Mouse (Mus musculus) liver, adult 2 months (tissue): ENCODE measurements around the gene Vps72. TPM values are rescaled to one million over a fixed set of nuclear protein-coding genes. Genes with fewer than 3 reads are reported as not detected.

Experiments used
- DNase-seq: peaks from one replicate; pipeline ENCODE4 v3.0.0-alpha.2; 2011; ENCODE audit warnings: low read depth, low spot score; ENCODE audit errors: extremely low read depth
- H3K27ac ChIP-seq: fragments of 200-500 bp; replicated peaks from 2 replicates; pipeline ENCODE4 v1.5.1; 2012; ENCODE audit warnings: low read depth, mild to moderate bottlenecking, control low read depth, inconsistent platforms, low read length; ENCODE audit not compliant: insufficient read depth
- H3K27me3 ChIP-seq: fragments of 200-500 bp; 2 replicates; pipeline ENCODE4 v1.6.1; 2012; ENCODE audit warnings: mild to moderate bottlenecking, moderate library complexity, low read length, inconsistent platforms; ENCODE audit not compliant: control insufficient read depth, insufficient read depth
- H3K36me3 ChIP-seq: fragments of 200-500 bp; 2 replicates; pipeline ENCODE4 v1.6.1; 2012; ENCODE audit warnings: low read length, inconsistent platforms; ENCODE audit not compliant: control insufficient read depth, insufficient read depth
- H3K4me1 ChIP-seq: fragments of 200-500 bp; 2 replicates; pipeline ENCODE4 v1.6.1; 2011; ENCODE audit warnings: low read length; ENCODE audit not compliant: control insufficient read depth, insufficient read depth
- H3K4me3 ChIP-seq: fragments of 200-500 bp; 2 replicates; pipeline ENCODE4 v1.5.1; 2011; ENCODE audit warnings: low read depth, mild to moderate bottlenecking, control low read depth, low read length, moderate library complexity; ENCODE audit not compliant: insufficient read depth
- H3K79me2 ChIP-seq: fragments of 200-500 bp; 2 replicates; pipeline ENCODE4 v1.6.1; 2012; ENCODE audit warnings: inconsistent platforms, mild to moderate bottlenecking, low read length, moderate library complexity; ENCODE audit not compliant: control insufficient read depth, insufficient read depth
- H3K9ac ChIP-seq: fragments of 200-500 bp; 2 replicates; pipeline ENCODE4 v1.6.1; 2012; ENCODE audit warnings: low read depth, mild to moderate bottlenecking, control low read depth, inconsistent platforms, low read length
- CTCF ChIP-seq: fragments of 200-500 bp; IDR thresholded peaks from 2 replicates; pipeline ENCODE4 v1.5.1; 2011; ENCODE audit warnings: low read depth, low read length, control low read depth
- POLR2A ChIP-seq: fragments of 200-500 bp; IDR thresholded peaks from 2 replicates; pipeline ENCODE4 v1.6.1; 2011; ENCODE audit warnings: low read length, control low read depth; ENCODE audit not compliant: insufficient read depth; ENCODE audit errors: extremely low read depth
- WGBS: fragments of 180-500 bp; shearing (Covaris S2); methylation state at CpG from one replicate; pipeline ENCODE4 v1.1.7; 2018; 5-methylcytosine and 5-hydroxymethylcytosine counted together
- polyA plus RNA-seq: library from polyadenylated mRNA; depleted of rRNA; stranded (reverse); fragments of >200 nt; gene quantifications from 2 replicates; pipeline ENCODE4 v1.2.3, GENCODE M21; 2012; rRNA removed
- total RNA-seq: library from RNA; depleted of rRNA; stranded (reverse); fragments of >200 nt; gene quantifications from 2 replicates; pipeline ENCODE4 v1.2.3, GENCODE M21; 2014; rRNA removed

Vps72 gene
- total and polyA plus RNA-seq, 2 experiments: 9.9 to 27.4 TPM

GRCm38 (mm10) chr3:95164256-95164550, 53.4 kb downstream of the Vps72 start:
- 84% methylated on average over 4 of the region's 5 CpGs for WGBS
- H3K27me3 ChIP-seq: peaks cover 5% of the 10 kb centered on the region; the same call in 1 of the 2 replicates

DNA sequence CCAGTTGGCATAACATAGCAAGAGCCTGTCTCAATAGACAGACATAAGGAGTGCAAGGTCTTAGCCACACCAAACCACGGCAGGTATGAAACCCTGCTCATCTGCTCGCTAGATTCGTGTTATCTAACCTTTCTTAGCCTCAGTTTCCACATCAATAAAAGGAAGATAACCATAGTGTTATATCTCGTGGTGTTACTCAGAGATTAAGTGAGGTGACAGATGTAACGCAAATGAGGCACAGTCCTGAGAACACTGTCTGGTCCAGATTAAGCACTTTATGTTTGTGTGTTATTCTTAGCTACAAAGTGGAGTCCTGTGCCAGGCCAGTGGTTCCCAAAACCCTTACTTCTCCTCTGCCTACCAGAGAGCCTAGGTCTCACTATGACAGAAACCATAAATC, 54.0 kb downstream of the Vps72 start:
- peaks cover under 1% of the 10 kb centered on the region for H3K4me1 ChIP-seq
- no peak overlapping the region for H3K27ac ChIP-seq
- no peaks in the 10 kb centered on the region for H3K36me3 ChIP-seq
- peaks cover 5% of the 10 kb centered on the region; the same call in 1 of the 2 replicates for H3K27me3 ChIP-seq
- DNase-seq: no peak
- H3K4me3 ChIP-seq: no peak overlapping the region
- H3K79me2 ChIP-seq: no peaks in the 10 kb centered on the region
- no peak overlapping the region for H3K9ac ChIP-seq
- no peak for TF ChIP-seq CTCF
- TF ChIP-seq POLR2A: no peak
- WGBS: 77% methylated on average over 5 of the region's 5 CpGs

More at GRCm38 (mm10) chr3:95164256-95164550, 53.4 kb downstream of the Vps72 start:
- Histone ChIP-seq H3K36me3 (no peaks in the 10 kb centered on the region), H3K79me2 (no peaks in the 10 kb centered on the region), H3K4me1 (peaks cover 3% of the 10 kb centered on the region), H3K4me3 (no peak overlapping the region), H3K27ac (no peak overlapping the region), H3K9ac (no peak overlapping the region)
- no peak for DNase-seq
- TF ChIP-seq POLR2A (no peak), CTCF (no peak)

- H3K27me3 ChIP-seq: peaks cover 21% of the 10 kb centered on the region
- WGBS: 96% methylated on average over 10 of the region's 10 CpGs
- H3K79me2 ChIP-seq: no peaks in the 10 kb centered on the region
- TF ChIP-seq POLR2A (no peak), CTCF (no peak)
- no peak for DNase-seq
- H3K4me3 ChIP-seq: no peak overlapping the region
- peaks cover 3% of the 10 kb centered on the region; the same call in 1 of the 2 replicates for H3K4me1 ChIP-seq
- no peak overlapping the region for H3K27ac ChIP-seq
- H3K36me3 ChIP-seq: no peaks in the 10 kb centered on the region
- no peak overlapping the region for H3K9ac ChIP-seq
Measured at GRCm38 (mm10) chr3:95169996-95170395, 59.2 kb downstream of the Vps72 start.

- DNase-seq: peak; percentile 39
- WGBS: 45% methylated on average over 6 of the region's 6 CpGs
- Histone ChIP-seq H3K79me2 (no peaks in the 10 kb centered on the region), H3K9ac (no peak overlapping the region), H3K4me3 (no peak overlapping the region), H3K27ac (no peak overlapping the region), H3K4me1 (peaks cover 3% of the 10 kb centered on the region; the same call in 1 of the 2 replicates), H3K27me3 (peaks cover 21% of the 10 kb centered on the region), H3K36me3 (no peaks in the 10 kb centered on the region)
- no peak for TF ChIP-seq CTCF
- TF ChIP-seq POLR2A: no peak
Measured at GRCm38 (mm10) chr3:95171105-95171504, 60.3 kb downstream of the Vps72 start.

Other genes starting within 250 kb of the Vps72 start
- gene Psmb4, start 224.1 kb upstream of the Vps72 start, total RNA-seq: 246 and 264 TPM in 2 replicates
- gene Psmb4, start 224.1 kb upstream of the Vps72 start, polyA plus RNA-seq: 266 and 271 TPM in 2 replicates
- 631 and 642 TPM in 2 replicates for gene Selenbp1, start 178.0 kb upstream of the Vps72 start, total RNA-seq
- gene Selenbp1, start 178.0 kb upstream of the Vps72 start, polyA plus RNA-seq: 641 and 744 TPM in 2 replicates
- gene Rfx5, start 156.9 kb upstream of the Vps72 start, total RNA-seq: 6.4 and 7.0 TPM in 2 replicates
- gene Rfx5, start 156.9 kb upstream of the Vps72 start, polyA plus RNA-seq: 6.0 and 7.1 TPM in 2 replicates
- 26.5 and 30.8 TPM in 2 replicates for gene Pi4kb, start 136.3 kb upstream of the Vps72 start, total RNA-seq
- gene Pi4kb, start 136.3 kb upstream of the Vps72 start, polyA plus RNA-seq: 25.3 and 26.0 TPM in 2 replicates
- 2.1 and 3.2 TPM in 2 replicates for gene Zfp687, start 95.6 kb upstream of the Vps72 start, total RNA-seq
- gene Zfp687, start 95.6 kb upstream of the Vps72 start, polyA plus RNA-seq: 6.8 and 8.8 TPM in 2 replicates
- gene Psmd4, start 68.4 kb upstream of the Vps72 start, total RNA-seq: 140 and 156 TPM in 2 replicates
- 132 and 134 TPM in 2 replicates for gene Psmd4, start 68.4 kb upstream of the Vps72 start, polyA plus RNA-seq
- 4.5 and 5.6 TPM in 2 replicates for gene Pip5k1a, start 4.1 kb upstream of the Vps72 start, total RNA-seq
- gene Pip5k1a, start 4.1 kb upstream of the Vps72 start, polyA plus RNA-seq: 5.2 and 6.7 TPM in 2 replicates
- 0.65 TPM in 1 of 2 replicates, not detected in the other for gene Tmod4, start 13.5 kb downstream of the Vps72 start, total RNA-seq
- gene Tmod4, start 13.5 kb downstream of the Vps72 start, polyA plus RNA-seq: 0.25 TPM in 1 of 2 replicates, not detected in the other
- gene Scnm1, start 23.0 kb downstream of the Vps72 start, total RNA-seq: 12.6 and 13.3 TPM in 2 replicates
- gene Scnm1, start 23.0 kb downstream of the Vps72 start, polyA plus RNA-seq: 15.2 and 17.7 TPM in 2 replicates
- 7.0 and 7.9 TPM in 2 replicates for gene Lysmd1, start 23.1 kb downstream of the Vps72 start, total RNA-seq
- gene Lysmd1, start 23.1 kb downstream of the Vps72 start, polyA plus RNA-seq: 6.1 and 6.5 TPM in 2 replicates
- gene Tnfaip8l2, start 31.3 kb downstream of the Vps72 start, total RNA-seq: 2.3 and 2.8 TPM in 2 replicates
- 2.7 and 4.0 TPM in 2 replicates for gene Tnfaip8l2, start 31.3 kb downstream of the Vps72 start, polyA plus RNA-seq
- 0.65 and 1.1 TPM in 2 replicates for gene Sema6c, start 49.4 kb downstream of the Vps72 start, total RNA-seq
- gene Sema6c, start 49.4 kb downstream of the Vps72 start, polyA plus RNA-seq: 2.1 and 2.9 TPM in 2 replicates
- 13.7 and 17.6 TPM in 2 replicates for gene Gabpb2, start 106.9 kb downstream of the Vps72 start, total RNA-seq
- 4.4 and 6.1 TPM in 2 replicates for gene Gabpb2, start 106.9 kb downstream of the Vps72 start, polyA plus RNA-seq
- 8.9 and 12.3 TPM in 2 replicates for gene Cdc42se1, start 117.7 kb downstream of the Vps72 start, total RNA-seq
- 12.4 and 13.1 TPM in 2 replicates for gene Cdc42se1, start 117.7 kb downstream of the Vps72 start, polyA plus RNA-seq
- gene Mllt11, start 121.1 kb downstream of the Vps72 start, total RNA-seq: 0.81 and 0.83 TPM in 2 replicates
- gene Mllt11, start 121.1 kb downstream of the Vps72 start, polyA plus RNA-seq: 0.81 and 1.4 TPM in 2 replicates
- 0.09 TPM in 1 of 2 replicates, not detected in the other for gene Gm128, start 130.6 kb downstream of the Vps72 start, total RNA-seq
- gene Gm128, start 130.6 kb downstream of the Vps72 start, polyA plus RNA-seq: 0.06 TPM in 1 of 2 replicates, not detected in the other
- gene Bnipl, start 140.2 kb downstream of the Vps72 start, total RNA-seq: 0.07 TPM in 1 of 2 replicates, not detected in the other
- gene Bnipl, start 140.2 kb downstream of the Vps72 start, polyA plus RNA-seq: 0.16 TPM in 1 of 2 replicates, not detected in the other
- 56.6 and 63.6 TPM in 2 replicates for gene Mindy1, start 170.3 kb downstream of the Vps72 start, total RNA-seq
- 122 and 137 TPM in 2 replicates for gene Mindy1, start 170.3 kb downstream of the Vps72 start, polyA plus RNA-seq
- gene Prune1, start 171.1 kb downstream of the Vps72 start, total RNA-seq: 7.6 and 7.8 TPM in 2 replicates
- gene Prune1, start 171.1 kb downstream of the Vps72 start, polyA plus RNA-seq: 11.3 and 12.8 TPM in 2 replicates
- gene Anxa9, start 196.2 kb downstream of the Vps72 start, total RNA-seq: 0.54 and 0.55 TPM in 2 replicates
- 0.47 and 0.91 TPM in 2 replicates for gene Anxa9, start 196.2 kb downstream of the Vps72 start, polyA plus RNA-seq
- gene Cers2, start 203.8 kb downstream of the Vps72 start, total RNA-seq: 283 and 284 TPM in 2 replicates
- gene Cers2, start 203.8 kb downstream of the Vps72 start, polyA plus RNA-seq: 266 and 271 TPM in 2 replicates
- gene Setdb1, start 246.2 kb downstream of the Vps72 start, total RNA-seq: 13.3 and 15.7 TPM in 2 replicates
- 6.3 and 8.6 TPM in 2 replicates for gene Setdb1, start 246.2 kb downstream of the Vps72 start, polyA plus RNA-seq